In the genomic region with DNA sequence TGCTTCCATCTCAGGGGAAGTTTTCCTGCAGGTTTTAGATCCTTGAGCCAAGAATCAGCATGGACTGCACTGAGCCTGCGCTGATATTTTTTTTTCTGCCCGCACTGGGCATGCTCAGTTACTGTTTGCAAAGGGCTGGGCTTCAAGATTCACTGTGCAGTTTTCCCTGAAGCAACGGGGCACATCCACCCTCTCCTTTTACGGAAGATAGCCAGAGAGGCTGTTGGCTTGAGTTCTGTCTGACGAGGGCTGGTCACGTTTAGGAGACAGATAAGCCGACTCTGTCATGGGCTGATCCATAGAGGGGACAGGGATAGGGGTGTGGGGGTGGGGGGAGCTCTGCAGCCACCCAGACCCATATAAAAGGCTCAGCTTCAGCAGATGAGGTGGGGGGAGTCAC, we compare ENCODE assay signal across 8 mouse cellular contexts. TPM values are rescaled to one million over a fixed set of nuclear protein-coding genes. Genes with fewer than 3 reads are reported as not detected.
A peak's percentile ranks its signal among the peaks of the same experiment; 100 is the strongest.
DNase-seq lines count a peak whose midpoint lies in the region; ATAC-seq and TF ChIP-seq lines count a peak whose summit lies in the region.

No protein-coding gene starts in this region.

- TF ChIP-seq EP300 in liver, embryonic 14.5 days (IDR thresholded peaks at IDR 0.05; ENCODE audit: low read depth), result peak; percentile 72

- 0 out of 2 replicates have a peak overlapping the region, but pooled peaks have one; percentile 38 for H3K27ac ChIP-seq in hindbrain, embryonic 15.5 days (replicated peaks)
- no peak overlapping the region for H3K27ac ChIP-seq in hindbrain, embryonic 10.5 days
- no peak overlapping the region for H3K27ac ChIP-seq in forebrain, embryonic 16.5 days (ENCODE audit: low read length)
- peak overlapping the region; percentile 95 for H3K27ac ChIP-seq in liver, embryonic 14.5 days
- no peak overlapping the region for H3K27ac ChIP-seq in small intestine, adult 2 months (ENCODE audit: insufficient read depth, low read depth, low read length)

- no peak for TF ChIP-seq CTCF in brain, embryonic 14.5 days (IDR thresholded peaks at IDR 0.05; ENCODE audit: borderline replicate concordance, extremely low read depth, insufficient read depth, insufficient read length)
- TF ChIP-seq CTCF in liver, embryonic 14.5 days (IDR thresholded peaks at IDR 0.05; ENCODE audit: low read depth), result no peak
- no peak for TF ChIP-seq CTCF in small intestine, adult 2 months (IDR thresholded peaks at IDR 0.05; ENCODE audit: extremely low read depth, insufficient read length, insufficient replicate concordance, low read depth, low read length)

- peak; percentile 43; the same call in 1 of the 2 replicates for ATAC-seq in hindbrain, embryonic 15.5 days (ENCODE audit: low FRiP score, low read depth)
- ATAC-seq in forebrain, embryonic 16.5 days, result no peak
- ATAC-seq in liver, embryonic 14.5 days (ENCODE audit: insufficient read depth), result peak; percentile 82

- no peaks in the 10 kb centered on the region for H3K27me3 ChIP-seq in hindbrain, embryonic 15.5 days
- H3K27me3 ChIP-seq in hindbrain, embryonic 10.5 days (ENCODE audit: insufficient read depth, poor library complexity, severe bottlenecking), result no peaks in the 10 kb centered on the region
- no peaks in the 10 kb centered on the region for H3K27me3 ChIP-seq in forebrain, embryonic 16.5 days (replicated peaks; ENCODE audit: control insufficient read depth, insufficient read depth, low read length)
- H3K27me3 ChIP-seq in liver, embryonic 14.5 days (ENCODE audit: control insufficient read depth, insufficient read depth, low read length), result no peaks in the 10 kb centered on the region
- no peaks in the 10 kb centered on the region for H3K27me3 ChIP-seq in small intestine, adult 2 months (ENCODE audit: control insufficient read depth, insufficient read depth, low read length)

- no peaks in the 10 kb centered on the region for H3K36me3 ChIP-seq in hindbrain, embryonic 15.5 days
- no peaks in the 10 kb centered on the region for H3K36me3 ChIP-seq in hindbrain, embryonic 10.5 days
- no peaks in the 10 kb centered on the region for H3K36me3 ChIP-seq in forebrain, embryonic 16.5 days (ENCODE audit: control insufficient read depth, insufficient read depth)
- no peaks in the 10 kb centered on the region; the same call in 1 of the 2 replicates for H3K36me3 ChIP-seq in liver, embryonic 14.5 days (replicated peaks; ENCODE audit: control insufficient read depth, insufficient read depth, low read depth)
- no peaks in the 10 kb centered on the region for H3K36me3 ChIP-seq in small intestine, adult 2 months (ENCODE audit: control insufficient read depth, insufficient read depth, low read length)

- H3K4me1 ChIP-seq in hindbrain, embryonic 15.5 days (replicated peaks), result peaks cover 37% of the 10 kb centered on the region
- peaks cover 51% of the 10 kb centered on the region for H3K4me1 ChIP-seq in hindbrain, embryonic 10.5 days (replicated peaks)
- peaks cover 12% of the 10 kb centered on the region for H3K4me1 ChIP-seq in forebrain, embryonic 16.5 days (replicated peaks; ENCODE audit: control insufficient read depth, insufficient read depth, low read length)
- H3K4me1 ChIP-seq in liver, embryonic 14.5 days (replicated peaks; ENCODE audit: control insufficient read depth in 2 of 2, insufficient read depth in 2 of 2, low read length in 1 of 2), result peaks cover 75 to 89% of the 10 kb centered on the region in 2 experiments
- peaks cover 12% of the 10 kb centered on the region; the same call in 1 of the 2 replicates for H3K4me1 ChIP-seq in small intestine, adult 2 months (ENCODE audit: control insufficient read depth, insufficient read depth, insufficient read length, low read length)

- peak overlapping the region; percentile 16; the same call in 1 of the 2 replicates for H3K4me3 ChIP-seq in hindbrain, embryonic 15.5 days
- no peak overlapping the region for H3K4me3 ChIP-seq in hindbrain, embryonic 10.5 days
- H3K4me3 ChIP-seq in forebrain, embryonic 16.5 days (replicated peaks; ENCODE audit: low read length), result no peak overlapping the region
- H3K4me3 ChIP-seq in liver, embryonic 14.5 days (ENCODE audit: insufficient read depth in 1 of 2, low read depth in 2 of 2, low read length in 2 of 2), result peak overlapping the region; percentile 37 to 49
- H3K4me3 ChIP-seq in small intestine, adult 2 months (ENCODE audit: low read depth, low read length), result peak overlapping the region; percentile 41

- peak overlapping the region; percentile 44 for H3K4me2 ChIP-seq in hindbrain, embryonic 15.5 days
- peak overlapping the region; percentile 18; the same call in 1 of the 2 replicates for H3K4me2 ChIP-seq in forebrain, embryonic 16.5 days (ENCODE audit: low read length)
- H3K4me2 ChIP-seq in liver, embryonic 14.5 days (ENCODE audit: low read depth), result peak overlapping the region; percentile 73

- DNase-seq in hindbrain, embryonic 10.5 days (ENCODE audit: low spot score), result no peak
- peak; percentile 58 for DNase-seq in brain, embryonic 14.5 days (ENCODE audit: low read depth)
- DNase-seq in kidney, adult 9 months, result peak; percentile 54
- peak; percentile 81 to 90 (median 84) for DNase-seq in liver, embryonic 14.5 days (ENCODE audit: low read depth in 3 of 3, low spot score in 3 of 3)
- DNase-seq in thymus, adult 18-20 months, result no peak

- TF ChIP-seq POLR2A in brain, embryonic 14.5 days (IDR thresholded peaks at IDR 0.05; ENCODE audit: borderline replicate concordance, extremely low read depth, insufficient read depth, insufficient read length, poor library complexity, severe bottlenecking), result no peak
- no peak for TF ChIP-seq POLR2A in small intestine, adult 2 months (IDR thresholded peaks at IDR 0.05; ENCODE audit: low read depth, low read length)

- no peak overlapping the region for H3K9ac ChIP-seq in hindbrain, embryonic 15.5 days
- H3K9ac ChIP-seq in forebrain, embryonic 16.5 days (replicated peaks; ENCODE audit: low read depth, low read length), result no peak overlapping the region
- peak overlapping the region; percentile 40 for H3K9ac ChIP-seq in liver, embryonic 14.5 days (replicated peaks)

- 54% methylated on average over 7 of the region's 7 CpGs for WGBS in hindbrain, embryonic 15.5 days
- 73% methylated on average over 7 of the region's 7 CpGs for WGBS in hindbrain, embryonic 10.5 days
- WGBS in forebrain, embryonic 16.5 days, result 59% methylated on average over 7 of the region's 7 CpGs
- WGBS in liver, embryonic 14.5 days (ENCODE audit: insufficient replicate concordance), result 6% methylated on average over 7 of the region's 7 CpGs
- WGBS in small intestine, adult 2 months, result 15% methylated on average over 7 of the region's 7 CpGs

- H3K9me3 ChIP-seq in hindbrain, embryonic 15.5 days, result no peaks in the 10 kb centered on the region
- no peaks in the 10 kb centered on the region for H3K9me3 ChIP-seq in hindbrain, embryonic 10.5 days
- H3K9me3 ChIP-seq in forebrain, embryonic 16.5 days (ENCODE audit: control insufficient read depth, low read length), result no peaks in the 10 kb centered on the region
- no peaks in the 10 kb centered on the region for H3K9me3 ChIP-seq in liver, embryonic 14.5 days (ENCODE audit: control insufficient read depth, low read length)

RNA-seq across cellular contexts. Expression of gene Hk1, which starts 47.2 kb away (rescaled TPM):
- 128 and 140 TPM in 2 replicates for polyA plus RNA-seq in hindbrain, embryonic 15.5 days (2015; fragmentation: Nextera tagmentation; extraction: Ambion mirVana)
- polyA plus RNA-seq in hindbrain, embryonic 10.5 days (2016; fragmentation: Nextera tagmentation; extraction: Ambion mirVana), result 30.0 and 34.0 TPM in 2 replicates
- polyA plus RNA-seq in brain, embryonic 14.5 days (2012; rRNA removed), result 59.0 and 98.8 TPM in 2 replicates
- polyA plus RNA-seq in forebrain, embryonic 16.5 days (2015; fragmentation: Nextera tagmentation; extraction: Ambion mirVana), result 105 and 107 TPM in 2 replicates
- 40.8 and 56.1 TPM in 2 replicates for polyA plus RNA-seq in liver, embryonic 14.5 days (2012; rRNA removed)
- 54.2 and 58.7 TPM in 2 replicates for polyA plus RNA-seq in liver, embryonic 14.5 days (2014; fragmentation: Nextera tagmentation; extraction: Ambion mirVana)
- 9.4 and 10.0 TPM in 2 replicates for polyA plus RNA-seq in small intestine, adult 2 months (2012; rRNA removed)

Comparison
In these comparisons a context has a peak if more than half of its experiments do, and no peak if none do; other contexts are left out.
1. H3K27ac ChIP-seq: peak in hindbrain, embryonic 15.5 days (single experiment) and liver, embryonic 14.5 days (single experiment); none in hindbrain, embryonic 10.5 days (single experiment), forebrain, embryonic 16.5 days (single experiment) and small intestine, adult 2 months (single experiment).
2. H3K4me3 ChIP-seq: peak in hindbrain, embryonic 15.5 days (single experiment), liver, embryonic 14.5 days (2 of 2) and small intestine, adult 2 months (single experiment); none in hindbrain, embryonic 10.5 days (single experiment) and forebrain, embryonic 16.5 days (single experiment).
3. H3K4me2 ChIP-seq: peak in every context shown above with its lines; median percentile 73 in liver, embryonic 14.5 days; 44 in hindbrain, embryonic 15.5 days; 18 in forebrain, embryonic 16.5 days.
4. DNase-seq: peak in brain, embryonic 14.5 days (single experiment), kidney, adult 9 months (single experiment) and liver, embryonic 14.5 days (3 of 3); none in hindbrain, embryonic 10.5 days (single experiment) and thymus, adult 18-20 months (0 of 2).